Mouse (Mus musculus) Patski (cell line): Measurements from ENCODE around the gene Adamts15. TPM values are rescaled to one million over a fixed set of nuclear protein-coding genes. Genes with fewer than 3 reads are reported as not detected.

Experiments
- ATAC-seq: fragments of 100-300 bp; one replicate; pipeline ENCODE4 v1.8.0; 2021
- CTCF ChIA-PET: fragments of 350-600 bp; sonication (Branson Sonifier 250); formaldehyde crosslinking; loops from one replicate; lab custom pipeline; 2022; ENCODE audit warnings: inconsistent platforms; lab: Charles Lee
- POLR2A ChIA-PET: fragments of 350-600 bp; sonication (Branson Sonifier 250); formaldehyde crosslinking; loops from one replicate; lab custom pipeline; 2022; ENCODE audit warnings: antibody characterized with exemption, inconsistent platforms; lab: Charles Lee
- DNase-seq: peaks from one replicate; pipeline ENCODE4 v3.0.0-alpha.2; 2011; ENCODE audit warnings: low read depth, low spot score
- H3K27me3 ChIP-seq: fragments of 371-371 bp; one replicate; pipeline ENCODE4 v1.5.1; 2021
- CTCF ChIP-seq: fragments of 100-300 bp; IDR thresholded peaks from one replicate; pipeline ENCODE4 v1.5.1; 2021
- in situ Hi-C: fragments of 300-500 bp; cut with MboI; formaldehyde crosslinking; loops from 3 replicates; pipeline ENCODE4 v1.11.1; 2018; ENCODE audit warnings: low pct_unique_long_range_greater_than_20kb, mixed read lengths
- polyA plus RNA-seq: library from polyadenylated mRNA; unstranded; gene quantifications from one replicate; pipeline ENCODE4 v1.2.3, GENCODE M21; 2021

Adamts15 gene
- polyA plus RNA-seq, 1 experiment from 2014 or later: 0.72 TPM

DNA sequence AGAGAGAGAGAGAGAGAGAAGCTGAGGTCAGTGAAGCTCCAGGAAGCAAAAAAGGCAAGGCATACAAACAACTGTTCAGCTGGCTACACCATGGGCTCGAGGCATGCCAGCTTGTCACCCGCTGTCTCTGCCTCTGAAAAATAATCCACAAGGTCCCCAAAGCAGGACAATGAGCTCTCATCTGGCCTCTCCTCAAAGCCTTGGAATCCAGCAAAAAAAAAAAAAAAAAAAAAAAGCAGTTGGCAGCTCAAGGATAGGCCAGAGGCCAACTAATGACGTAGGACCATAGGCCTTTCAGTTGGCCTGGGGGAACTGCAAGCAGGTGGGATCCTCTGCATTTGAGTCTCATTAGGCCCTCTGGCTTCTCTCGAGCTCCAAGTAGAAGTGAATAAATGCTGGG lies 27.7 kb upstream of the Adamts15 start:
- no peak for DNase-seq
- CTCF ChIA-PET: interaction anchor here (1.3 to 2.0 kb wide), 2 partner anchors 13 to 486 kb away, joined by 3 to 8 read pairs; no protein-coding TSS in a partner anchor

DNA sequence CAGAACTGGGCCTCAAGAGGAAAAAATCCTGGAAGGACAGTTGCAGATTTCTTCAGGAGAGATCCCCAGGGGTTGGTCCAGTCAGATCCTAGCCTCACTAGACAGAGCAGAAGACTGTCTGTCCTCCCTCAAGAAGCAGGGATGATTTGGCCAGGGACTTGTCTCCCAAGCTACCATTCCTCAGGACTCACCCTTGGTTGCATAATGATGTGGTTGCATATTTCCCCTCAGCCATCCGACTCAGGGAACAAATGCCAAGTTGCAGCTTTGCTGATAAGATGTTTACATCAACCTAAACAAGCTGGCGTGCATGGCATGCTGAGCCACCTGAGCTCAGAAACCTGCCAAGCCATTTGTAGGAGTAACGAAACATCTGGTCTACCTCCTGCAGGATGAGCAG lies 27.2 kb upstream of the Adamts15 start:
- TF ChIP-seq CTCF: no peak
- ATAC-seq (no peak), DNase-seq (no peak)
- in situ Hi-C loops: no loop called here
- ChIA-PET POLR2A (no interaction called here), CTCF (interaction anchor here (1.3 to 3.8 kb wide), 4 partner anchors 9 to 486 kb away, joined by 3 to 19 read pairs (median 6); no protein-coding TSS in a partner anchor)
- peaks cover 13% of the 10 kb centered on the region for H3K27me3 ChIP-seq

More for the DNA sequence above, 27.7 kb upstream of the Adamts15 start:
- in situ Hi-C loops: loop anchor here (5.0 kb wide), 1 partner anchor 137 kb away; no protein-coding TSS in a partner anchor
- peaks cover 8% of the 10 kb centered on the region for H3K27me3 ChIP-seq
- no peak for TF ChIP-seq CTCF
- no peak for ATAC-seq
- POLR2A ChIA-PET: interaction anchor here (0.5 kb wide), 1 partner anchor 1743 kb away, joined by 3 read pairs; no protein-coding TSS in a partner anchor

DNA sequence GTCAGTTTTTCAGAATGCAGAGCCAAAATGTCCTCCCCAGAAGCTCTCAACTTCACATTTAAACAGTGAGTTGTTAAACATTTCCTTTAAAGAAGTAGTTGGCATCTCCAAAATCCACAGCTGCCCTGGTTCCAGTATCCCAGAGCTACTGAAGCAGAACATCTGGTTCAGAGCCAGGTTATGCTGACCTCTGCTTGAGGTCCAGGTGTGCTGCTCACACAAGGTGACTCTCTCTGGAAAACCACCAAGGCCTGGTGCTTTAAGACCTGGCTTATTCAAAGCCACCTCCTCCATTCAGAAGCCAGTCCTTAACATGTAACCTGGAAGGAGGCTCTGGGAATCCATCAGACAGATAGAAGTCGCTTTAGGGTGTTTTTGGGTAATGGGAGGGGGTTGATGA lies 23.0 kb upstream of the Adamts15 start:
- ATAC-seq: no peak
- no peak for TF ChIP-seq CTCF

GRCm38 (mm10) chr9:30944234-30944633 lies 22.0 kb upstream of the Adamts15 start:
- H3K27me3 ChIP-seq: peaks cover 47% of the 10 kb centered on the region
- in situ Hi-C loops: loop anchor here (5.0 kb wide), 1 partner anchor 467 kb away; no protein-coding TSS in a partner anchor
- DNase-seq (no peak), ATAC-seq (no peak)
- ChIA-PET POLR2A (no interaction called here), CTCF (interaction anchor here (1.2 to 2.2 kb wide), 3 partner anchors 8 to 464 kb away, joined by 3 to 8 read pairs (median 3); no protein-coding TSS in a partner anchor)
- TF ChIP-seq CTCF: no peak

More for the DNA sequence above, 23.0 kb upstream of the Adamts15 start:
- ChIA-PET POLR2A (no interaction called here), CTCF (interaction anchor here (1.0 to 2.2 kb wide), 4 partner anchors 9 to 465 kb away, joined by 3 to 8 read pairs (median 3); no protein-coding TSS in a partner anchor)
- in situ Hi-C loops: no loop called here
- DNase-seq: no peak
- peaks cover 47% of the 10 kb centered on the region for H3K27me3 ChIP-seq

- ChIA-PET CTCF (interaction anchor here (2.2 kb wide), 1 partner anchor 463 kb away, joined by 8 read pairs; no protein-coding TSS in a partner anchor), POLR2A (no interaction called here)
- ATAC-seq (no peak), DNase-seq (no peak)
- TF ChIP-seq CTCF: no peak
- peaks cover 54% of the 10 kb centered on the region for H3K27me3 ChIP-seq
- in situ Hi-C loops: loop anchor here (5.0 kb wide), 1 partner anchor 466 kb away; no protein-coding TSS in a partner anchor
Measured at GRCm38 (mm10) chr9:30943341-30943740, 21.1 kb upstream of the Adamts15 start.

GRCm38 (mm10) chr9:30942512-30943313 lies 20.5 kb upstream of the Adamts15 start, which contains the start of gene Adamts8:
TSS of gene Adamts8 (plus strand) at chr9:30942562.
- H3K27me3 ChIP-seq: peaks cover 54% of the 10 kb centered on the region
- TF ChIP-seq CTCF: peak; percentile 78
- DNase-seq: no peak
- peak; percentile 45 for ATAC-seq
- ChIA-PET CTCF (interaction anchor here (0.9 kb wide), 1 partner anchor 463 kb away, joined by 3 read pairs; no protein-coding TSS in a partner anchor), POLR2A (no interaction called here)
- in situ Hi-C loops: loop anchor here (5.0 kb wide), 1 partner anchor 465 kb away; no protein-coding TSS in a partner anchor

DNA sequence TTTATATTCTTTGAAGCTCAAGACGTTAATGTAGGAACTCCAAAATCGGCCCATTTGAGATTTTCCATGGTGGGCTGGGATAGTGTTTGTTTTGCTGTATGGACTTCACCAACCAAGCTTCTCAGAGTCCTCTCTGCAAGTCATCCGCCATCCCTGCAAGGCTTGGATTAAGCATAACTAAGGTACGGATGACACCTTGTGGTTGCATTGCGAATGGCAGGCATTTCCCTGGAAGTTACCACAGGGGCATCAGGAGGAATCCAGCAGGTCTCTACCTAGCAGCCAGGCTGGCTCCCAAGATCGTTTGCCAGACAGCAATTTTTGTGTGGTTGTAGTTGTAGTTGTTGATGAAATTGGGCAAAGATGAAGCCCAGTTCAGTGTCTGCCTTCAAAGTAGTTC lies 18.1 kb upstream of the Adamts15 start:
- ChIA-PET CTCF (interaction anchor here (0.8 to 3.1 kb wide), 17 partner anchors 8 to 502 kb away, joined by 3 to 52 read pairs (median 4); no protein-coding TSS in a partner anchor), POLR2A (interaction anchor here (0.8 kb wide), 1 partner anchor 101 kb away, joined by 3 read pairs; no protein-coding TSS in a partner anchor)
- in situ Hi-C loops: loop anchor here (5.0 kb wide), 1 partner anchor 463 kb away; no protein-coding TSS in a partner anchor
- H3K27me3 ChIP-seq: peaks cover 51% of the 10 kb centered on the region
- peak; percentile 92 for TF ChIP-seq CTCF
- no peak for ATAC-seq
- no peak for DNase-seq

DNA sequence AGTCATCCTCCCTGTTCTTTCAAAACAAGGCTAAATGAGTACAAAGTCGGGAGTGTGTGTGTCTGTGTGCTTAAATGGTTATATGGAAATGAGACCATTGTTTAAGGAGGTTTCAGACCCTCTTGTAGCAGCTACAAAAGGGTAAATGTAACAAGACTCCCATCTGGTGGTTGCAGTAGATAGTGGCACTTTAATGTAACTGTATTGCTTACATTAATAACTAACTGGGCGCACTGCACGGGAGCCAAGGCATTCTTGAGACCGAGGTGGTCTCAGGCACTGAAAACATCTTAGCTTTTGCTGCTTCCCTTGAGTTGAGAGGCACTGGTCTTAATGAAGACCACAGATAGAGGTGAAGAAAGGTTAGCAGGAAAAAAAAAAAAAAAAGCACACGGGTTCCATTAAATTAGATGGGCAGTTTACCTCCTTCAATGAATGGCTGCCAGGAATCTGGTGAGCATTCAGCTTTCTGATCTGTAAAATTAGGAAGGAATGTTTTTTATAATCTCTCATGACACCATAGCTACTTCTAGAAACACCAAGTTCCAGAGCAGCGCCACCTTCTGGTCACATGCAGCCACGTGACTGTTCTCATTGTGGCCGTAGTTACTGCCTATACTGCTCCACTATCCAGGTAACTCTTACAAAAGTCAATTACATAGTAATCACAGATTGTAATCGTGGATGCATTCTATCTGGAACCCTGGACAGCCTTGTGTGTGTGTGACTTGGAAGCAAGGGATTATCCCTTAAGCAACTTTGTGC lies 14.6 kb upstream of the Adamts15 start:
- H3K27me3 ChIP-seq: peaks cover 21% of the 10 kb centered on the region
- POLR2A ChIA-PET: interaction anchor here (0.6 to 1.5 kb wide), 3 partner anchors 14 to 463 kb away, joined by 3 to 6 read pairs (median 3); partner anchors contain the start of gene Adamts15
- CTCF ChIA-PET: interaction anchor here (0.6 to 1.9 kb wide), 36 partner anchors 8 to 504 kb away, joined by 3 to 62 read pairs (median 4); no protein-coding TSS in a partner anchor
- peak; percentile 70 for TF ChIP-seq CTCF
- no peak for DNase-seq
- peak; percentile 54 for ATAC-seq
- in situ Hi-C loops: no loop called here

GRCm38 (mm10) chr9:30934827-30935226 lies 12.6 kb upstream of the Adamts15 start:
- in situ Hi-C loops: no loop called here
- ATAC-seq (no peak), DNase-seq (no peak)
- H3K27me3 ChIP-seq: peaks cover 6% of the 10 kb centered on the region
- TF ChIP-seq CTCF: no peak
- CTCF ChIA-PET: interaction anchor here (4.4 kb wide), 1 partner anchor 455 kb away, joined by 28 read pairs; no protein-coding TSS in a partner anchor
- POLR2A ChIA-PET: no interaction called here
